Mouse (Mus musculus) lung, embryonic 15.5 days (tissue): ENCODE results near the gene Phf13. TPM values are rescaled to one million over a fixed set of nuclear protein-coding genes. Genes with fewer than 3 reads are reported as not detected.
A peak's percentile ranks its signal among the peaks of the same experiment; 100 is the strongest.

Experiments
- ATAC-seq: fragments of 200-750 bp; cut with Nextera tagmentation; 2 replicates; pipeline ENCODE4 v1.8.0; 2017; ENCODE audit warnings: moderate number of reproducible peaks, borderline replicate concordance; ENCODE audit not compliant: low FRiP score, low TSS enrichment; ENCODE audit errors: extremely low read depth
- H3K27ac ChIP-seq: fragments of 300-500 bp; sonication (generic); 2 replicates; pipeline ENCODE4 v1.5.1; 2015; ENCODE audit warnings: moderate library complexity, mild to moderate bottlenecking, inconsistent platforms
- H3K27me3 ChIP-seq: fragments of 300-500 bp; sonication (generic); 2 replicates; pipeline ENCODE4 v1.6.1; 2015; ENCODE audit warnings: inconsistent platforms
- H3K36me3 ChIP-seq: fragments of 300-500 bp; sonication (generic); 2 replicates; pipeline ENCODE4 v1.6.1; 2015; ENCODE audit warnings: inconsistent platforms
- H3K4me1 ChIP-seq: fragments of 300-500 bp; sonication (generic); 2 replicates; pipeline ENCODE4 v1.6.1; 2015; ENCODE audit warnings: inconsistent platforms
- H3K4me2 ChIP-seq: fragments of 300-500 bp; sonication (generic); 2 replicates; pipeline ENCODE4 v1.6.1; 2015; ENCODE audit warnings: inconsistent platforms, mild to moderate bottlenecking, moderate library complexity
- H3K4me3 ChIP-seq: fragments of 300-500 bp; sonication (generic); 2 replicates; pipeline ENCODE4 v1.5.1; 2015; ENCODE audit warnings: mild to moderate bottlenecking, inconsistent platforms
- H3K9ac ChIP-seq: fragments of 300-500 bp; sonication (generic); 2 replicates; pipeline ENCODE4 v1.6.1; 2015; ENCODE audit warnings: inconsistent platforms
- H3K9me3 ChIP-seq: fragments of 300-500 bp; sonication (generic); 2 replicates; pipeline ENCODE4 v1.6.1; 2016; ENCODE audit warnings: inconsistent platforms
- WGBS: fragments of 180-500 bp; shearing (Covaris S2); methylation state at CpG from one replicate; pipeline ENCODE4 v1.1.7; 2015; 5-methylcytosine and 5-hydroxymethylcytosine counted together
- polyA plus RNA-seq: library from polyadenylated mRNA; unstranded; fragments of >200 nt; fragmentation: Nextera tagmentation; extraction: Ambion mirVana; gene quantifications from 2 replicates; pipeline ENCODE4 v1.2.1, GENCODE M21; 2015

The Phf13 gene
- polyA plus RNA-seq, 1 experiment from 2014 or later, result 28.5 TPM

DNA sequence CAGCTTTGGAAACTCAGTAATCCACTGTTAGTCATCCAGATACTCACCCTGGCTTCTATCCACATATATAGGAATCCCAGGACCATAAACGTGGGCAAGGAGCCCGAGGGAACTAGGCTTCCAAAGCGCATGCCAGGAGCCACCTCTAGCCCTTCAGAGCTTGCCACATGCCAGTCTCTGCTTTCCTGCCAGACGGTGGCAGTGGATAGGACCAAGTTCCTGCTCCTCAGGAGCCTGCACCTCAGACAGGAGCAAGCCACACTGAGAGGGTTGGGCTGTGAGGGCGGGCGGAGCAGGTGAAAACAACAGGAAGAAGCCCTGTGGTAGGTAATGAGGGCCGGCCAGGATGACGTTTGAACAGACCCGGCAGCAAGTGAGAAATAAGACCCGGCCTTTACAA is 10.2 kb downstream of the Phf13 start:
- Histone ChIP-seq H3K4me1 (peaks cover 30% of the 10 kb centered on the region), H3K9me3 (no peaks in the 10 kb centered on the region), H3K4me3 (no peak overlapping the region), H3K27ac (no peak overlapping the region), H3K4me2 (no peak overlapping the region), H3K36me3 (peaks cover 21% of the 10 kb centered on the region), H3K9ac (no peak overlapping the region), H3K27me3 (no peaks in the 10 kb centered on the region)
- ATAC-seq, result no peak
- 28% methylated on average over 10 of the region's 10 CpGs for WGBS

DNA sequence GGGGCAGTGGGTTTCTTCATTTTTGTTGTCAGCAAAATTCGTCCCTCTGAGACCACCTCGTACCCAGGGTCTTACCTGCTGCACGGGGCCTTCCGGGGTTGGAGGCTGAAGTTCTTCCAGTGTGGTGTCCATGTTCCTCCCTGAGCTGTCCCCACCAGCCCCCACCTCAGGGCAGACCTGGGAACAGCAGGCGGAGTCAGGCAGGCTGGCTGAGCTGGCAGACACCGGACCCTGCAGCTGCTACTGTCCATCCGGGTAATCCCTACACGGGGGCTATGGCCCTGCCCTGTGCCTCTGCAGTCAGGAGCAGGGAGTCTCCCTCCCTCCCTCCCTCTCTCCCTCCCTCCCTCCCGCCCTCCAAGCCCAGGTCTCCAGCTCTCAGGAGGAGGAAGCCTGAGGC is 12.5 kb downstream of the Phf13 start:
- Histone ChIP-seq H3K4me1 (peaks cover 26% of the 10 kb centered on the region), H3K36me3 (peaks cover 31% of the 10 kb centered on the region), H3K27me3 (no peaks in the 10 kb centered on the region), H3K9me3 (no peaks in the 10 kb centered on the region), H3K4me2 (no peak overlapping the region), H3K27ac (no peak overlapping the region), H3K4me3 (no peak overlapping the region), H3K9ac (no peak overlapping the region)
- ATAC-seq, result 0 out of 2 replicates have a peak, but pooled peaks have one; percentile 20
- WGBS, result 26% methylated on average over 9 of the region's 9 CpGs

DNA sequence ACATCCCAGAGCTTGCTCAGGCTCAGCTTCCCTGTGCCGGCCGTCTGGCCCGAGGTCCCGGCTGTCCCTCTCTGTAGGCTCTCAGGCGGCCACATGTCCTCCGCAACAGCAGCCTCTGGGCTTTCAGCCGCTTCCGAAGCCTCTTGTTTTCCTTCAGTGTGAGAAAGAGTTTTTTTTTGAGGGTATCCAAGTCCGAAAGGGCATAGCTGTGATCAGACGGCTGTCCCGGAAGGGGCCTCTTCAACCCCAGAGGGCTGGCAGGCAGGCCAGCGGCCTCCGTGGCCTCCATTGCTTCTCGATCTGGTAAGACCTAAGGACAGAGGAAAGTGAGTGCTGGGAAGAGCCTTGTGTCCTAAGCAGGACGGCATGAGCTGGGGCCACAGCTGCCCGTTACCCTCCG is 13.0 kb downstream of the Phf13 start:
- WGBS, result 64% methylated on average over 17 of the region's 17 CpGs
- H3K27me3 ChIP-seq, result no peaks in the 10 kb centered on the region
- no peak overlapping the region for H3K4me3 ChIP-seq
- H3K36me3 ChIP-seq, result peaks cover 34% of the 10 kb centered on the region
- no peak overlapping the region for H3K9ac ChIP-seq
- H3K27ac ChIP-seq, result no peak overlapping the region
- no peaks in the 10 kb centered on the region for H3K9me3 ChIP-seq
- ATAC-seq, result no peak
- peaks cover 22% of the 10 kb centered on the region for H3K4me1 ChIP-seq
- H3K4me2 ChIP-seq, result no peak overlapping the region

DNA sequence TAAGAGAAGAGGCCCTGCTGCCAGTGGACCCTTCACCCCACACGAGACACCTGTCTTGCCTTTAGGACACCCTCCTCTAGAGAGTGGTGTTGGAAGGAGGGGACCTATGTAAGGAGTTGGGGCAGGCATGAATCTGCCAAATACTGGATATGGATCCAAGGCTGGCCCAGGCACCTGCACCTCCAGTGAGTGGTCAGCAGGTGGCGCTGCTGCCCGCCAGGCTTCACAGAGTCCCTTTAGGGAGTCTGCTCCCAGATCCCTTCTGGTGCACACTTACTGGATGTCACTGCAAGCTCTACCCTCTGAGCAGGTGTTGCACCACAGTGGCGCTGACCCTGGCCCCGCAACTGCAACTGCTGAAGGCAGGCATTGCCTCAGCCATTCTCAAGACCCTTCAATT is 14.7 kb downstream of the Phf13 start:
- Histone ChIP-seq H3K4me1 (0 out of 2 replicates have a peak, but pooled peaks cover 7% of the 10 kb centered on the region), H3K27ac (no peak overlapping the region), H3K4me3 (no peak overlapping the region), H3K36me3 (peaks cover 42% of the 10 kb centered on the region), H3K9me3 (no peaks in the 10 kb centered on the region), H3K4me2 (no peak overlapping the region), H3K27me3 (no peaks in the 10 kb centered on the region), H3K9ac (no peak overlapping the region)
- peak; percentile 58; the same call in 1 of the 2 replicates for ATAC-seq
- 11% methylated on average over 5 of the region's 5 CpGs for WGBS

DNA sequence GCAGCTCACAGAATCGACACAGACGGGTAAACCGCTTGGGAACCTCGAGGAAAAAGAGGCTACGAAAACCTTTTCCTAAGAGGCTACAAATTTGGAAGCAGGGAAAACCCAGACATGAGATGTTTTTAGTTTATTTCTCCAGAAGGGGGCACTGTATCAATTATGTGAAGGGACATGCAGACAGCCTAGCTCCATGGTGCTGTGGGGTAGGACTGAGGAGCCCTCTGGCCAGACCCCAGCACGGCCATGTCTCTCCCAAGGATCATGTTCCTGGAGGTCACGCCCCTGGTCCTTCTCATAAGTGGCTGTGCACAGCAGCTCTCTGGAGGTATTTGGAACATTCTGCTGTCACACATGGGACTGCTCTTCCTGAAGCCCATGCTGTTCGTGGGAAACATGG is 15.4 kb downstream of the Phf13 start:
- H3K27ac ChIP-seq, result no peak overlapping the region
- H3K36me3 ChIP-seq, result peaks cover 43% of the 10 kb centered on the region
- 70% methylated on average over 8 of the region's 8 CpGs for WGBS
- no peaks in the 10 kb centered on the region for H3K27me3 ChIP-seq
- H3K9me3 ChIP-seq, result no peaks in the 10 kb centered on the region
- H3K4me1 ChIP-seq, result 0 out of 2 replicates have a peak, but pooled peaks cover under 1% of the 10 kb centered on the region
- no peak; the same call in 1 of the 2 replicates for ATAC-seq
- no peak overlapping the region for H3K9ac ChIP-seq
- H3K4me2 ChIP-seq, result no peak overlapping the region
- H3K4me3 ChIP-seq, result no peak overlapping the region

DNA sequence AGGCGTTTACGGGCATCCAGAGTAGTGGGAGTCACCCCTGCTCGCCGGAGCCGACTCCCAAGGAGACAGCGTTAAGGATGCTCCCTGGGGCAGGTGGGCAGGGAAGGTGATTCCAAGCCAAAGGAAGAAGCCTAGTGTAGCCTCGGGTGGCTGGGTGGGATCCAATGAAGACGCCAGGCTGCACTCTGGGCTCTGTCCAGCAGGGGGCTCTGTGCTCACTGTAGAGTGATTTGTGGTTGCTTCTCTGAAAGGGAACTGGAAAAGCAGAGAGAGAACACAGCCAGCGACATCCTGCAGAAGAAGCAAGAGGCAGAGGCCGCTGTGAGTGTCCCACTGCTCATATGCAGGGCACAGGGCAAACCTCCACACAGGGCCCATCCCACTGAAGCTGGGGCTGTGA is 18.3 kb downstream of the Phf13 start:
- Histone ChIP-seq H3K4me1 (no peaks in the 10 kb centered on the region), H3K27me3 (no peaks in the 10 kb centered on the region), H3K4me2 (no peak overlapping the region), H3K4me3 (no peak overlapping the region), H3K9me3 (no peaks in the 10 kb centered on the region), H3K27ac (no peak overlapping the region), H3K9ac (no peak overlapping the region), H3K36me3 (peaks cover 65% of the 10 kb centered on the region)
- no peak for ATAC-seq
- 38% methylated on average over 10 of the region's 10 CpGs for WGBS

DNA sequence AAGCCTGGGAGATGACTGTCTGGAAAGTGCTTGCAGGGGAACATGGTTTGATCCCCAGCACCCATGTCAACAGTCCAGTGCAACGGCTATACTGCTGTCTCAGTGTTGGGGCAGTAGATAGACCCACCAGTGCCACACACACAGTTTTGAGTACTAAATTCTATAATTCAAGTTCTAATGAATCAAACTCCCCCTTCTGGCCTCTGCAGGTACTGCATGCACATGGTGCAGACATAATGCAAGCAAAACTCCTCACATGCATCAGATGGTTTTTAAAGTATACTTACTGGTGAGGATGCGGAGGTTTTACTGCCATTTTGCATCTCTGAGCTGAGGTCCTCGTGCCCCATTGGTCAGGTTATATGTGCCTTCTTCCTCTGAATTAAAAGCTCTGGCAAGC is 20.6 kb downstream of the Phf13 start:
- WGBS, result 95% methylated on average over 3 of the region's 3 CpGs
- Histone ChIP-seq H3K9ac (no peak overlapping the region), H3K9me3 (no peaks in the 10 kb centered on the region), H3K36me3 (peaks cover 61% of the 10 kb centered on the region), H3K4me3 (no peak overlapping the region), H3K27me3 (no peaks in the 10 kb centered on the region), H3K4me2 (no peak overlapping the region), H3K4me1 (no peaks in the 10 kb centered on the region), H3K27ac (no peak overlapping the region)
- ATAC-seq, result no peak

DNA sequence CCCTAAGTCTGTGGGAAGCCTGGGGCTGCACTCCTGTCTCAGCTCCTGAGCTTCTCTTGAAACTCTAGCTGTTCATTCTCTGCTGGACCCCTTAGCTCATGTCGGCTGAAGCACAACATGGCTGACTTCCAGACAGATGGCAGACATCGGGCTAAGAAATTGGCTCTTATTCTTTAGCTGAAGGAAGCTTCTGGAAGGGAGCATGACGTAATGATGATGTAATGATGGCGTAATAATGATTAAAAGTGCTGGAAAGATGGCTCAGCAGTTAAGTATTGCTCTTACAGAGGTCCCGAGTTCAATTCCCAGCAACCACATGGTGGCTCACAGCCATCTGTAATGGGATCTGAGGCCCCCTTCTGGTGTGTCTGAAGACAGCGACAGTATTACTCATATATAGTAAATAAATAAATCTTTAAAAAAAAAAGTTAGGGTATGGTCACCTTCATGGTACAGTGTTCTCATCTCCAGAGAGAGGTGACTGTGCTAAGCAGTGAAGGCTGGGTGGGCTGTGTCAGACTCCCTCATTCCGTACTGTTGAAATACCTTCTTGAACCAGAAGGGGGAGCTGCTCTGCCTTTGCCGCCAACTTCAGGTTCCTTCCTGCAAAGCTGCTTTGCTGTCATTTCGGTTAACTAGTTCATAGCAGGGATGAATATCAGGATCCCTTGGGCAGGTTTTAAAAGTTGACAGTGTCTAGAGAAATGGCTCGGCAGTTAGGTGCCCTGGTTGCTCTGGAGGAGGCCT is 23.7 kb downstream of the Phf13 start:
- ATAC-seq, result no peak
- H3K36me3 ChIP-seq, result peaks cover 51% of the 10 kb centered on the region
- H3K4me1 ChIP-seq, result no peaks in the 10 kb centered on the region
- H3K27ac ChIP-seq, result no peak overlapping the region
- H3K9ac ChIP-seq, result no peak overlapping the region
- H3K27me3 ChIP-seq, result no peaks in the 10 kb centered on the region
- no peak overlapping the region for H3K4me3 ChIP-seq
- WGBS, result 65% methylated on average over 10 of the region's 10 CpGs
- no peaks in the 10 kb centered on the region for H3K9me3 ChIP-seq
- no peak overlapping the region for H3K4me2 ChIP-seq

DNA sequence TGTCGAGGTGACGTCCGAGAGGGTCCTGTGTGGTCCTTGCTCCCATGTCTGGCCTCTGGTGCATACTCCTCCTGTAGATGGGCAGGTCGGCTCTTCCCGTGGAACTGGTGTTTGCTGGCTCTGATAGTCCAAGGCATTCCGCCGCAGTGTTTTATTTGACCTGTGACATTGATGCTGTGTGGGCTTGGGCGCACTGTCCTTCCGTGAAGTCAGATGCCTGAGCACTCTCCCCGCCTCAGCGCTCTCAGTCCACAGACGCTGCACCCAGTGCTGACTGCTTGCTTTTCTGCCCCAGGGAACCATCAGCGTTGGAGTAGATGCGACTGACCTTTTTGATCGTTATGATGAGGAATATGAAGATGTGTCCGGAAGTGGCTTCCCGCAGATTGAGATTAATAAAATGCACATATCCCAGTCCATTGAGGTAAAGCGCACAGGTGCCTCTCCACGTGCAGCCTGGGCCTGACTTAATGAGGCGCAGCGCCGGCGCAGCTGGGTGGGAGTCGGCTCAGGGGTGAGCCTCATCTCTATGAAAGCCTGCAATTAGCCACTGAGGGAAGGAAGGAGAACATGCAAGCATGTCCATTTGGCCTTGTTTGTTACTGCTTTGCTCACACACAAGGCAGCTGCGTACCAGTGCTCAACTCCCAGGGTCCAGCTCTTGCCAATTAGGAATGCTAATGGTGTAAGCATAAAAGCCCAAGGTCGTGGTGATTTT is 27.7 kb downstream of the Phf13 start:
- 91% methylated on average over 26 of the region's 26 CpGs for WGBS
- Histone ChIP-seq H3K27ac (no peak overlapping the region), H3K27me3 (no peaks in the 10 kb centered on the region), H3K4me1 (no peaks in the 10 kb centered on the region), H3K4me3 (no peak overlapping the region), H3K9ac (no peak overlapping the region), H3K4me2 (no peak overlapping the region), H3K36me3 (peaks cover 42% of the 10 kb centered on the region), H3K9me3 (no peaks in the 10 kb centered on the region)
- ATAC-seq, result no peak

DNA sequence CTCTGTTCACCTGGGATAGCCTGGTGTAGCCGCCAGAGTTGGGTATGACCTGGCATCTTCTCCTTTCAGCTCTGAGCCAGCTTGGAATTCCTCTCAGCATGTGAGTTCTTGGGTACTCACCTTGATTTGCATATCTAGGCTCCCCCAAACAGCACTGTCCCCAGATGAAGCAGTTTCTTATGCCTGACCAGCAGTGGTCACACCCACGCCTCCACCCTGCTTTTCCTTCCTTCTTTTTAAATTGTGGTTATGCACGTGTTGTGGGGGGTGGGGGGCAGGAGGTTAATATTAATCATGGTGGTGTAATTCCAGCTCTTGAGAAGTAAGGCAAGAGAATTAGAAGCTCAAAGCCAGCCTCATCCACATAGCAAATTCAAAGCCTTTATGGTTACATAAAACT is 33.2 kb downstream of the Phf13 start:
- Histone ChIP-seq H3K36me3 (peaks cover 52% of the 10 kb centered on the region), H3K27ac (no peak overlapping the region), H3K9ac (no peak overlapping the region), H3K4me1 (no peaks in the 10 kb centered on the region), H3K4me2 (no peak overlapping the region), H3K27me3 (no peaks in the 10 kb centered on the region), H3K9me3 (no peaks in the 10 kb centered on the region), H3K4me3 (no peak overlapping the region)
- WGBS, result 83% methylated on average over 3 of the region's 3 CpGs
- no peak for ATAC-seq

DNA sequence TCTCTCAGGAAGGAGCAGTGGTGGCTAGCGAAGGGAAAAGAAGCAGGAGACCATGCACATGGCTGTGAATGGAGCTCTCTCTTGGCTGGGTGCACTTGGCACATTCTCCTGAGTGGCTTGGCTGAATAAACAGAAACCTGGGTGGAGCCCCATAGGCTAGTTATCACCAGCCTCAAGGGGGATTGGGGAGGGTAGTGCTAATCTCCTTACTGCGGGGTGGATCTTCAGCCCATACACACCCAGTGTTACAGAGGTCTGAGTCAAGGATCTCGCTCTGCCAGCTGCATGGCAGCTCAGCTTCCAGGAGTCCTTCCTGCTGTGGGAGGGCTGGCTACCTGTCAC is 35.6 kb downstream of the Phf13 start:
- H3K4me2 ChIP-seq, result no peak overlapping the region
- H3K4me3 ChIP-seq, result no peak overlapping the region
- H3K9me3 ChIP-seq, result no peaks in the 10 kb centered on the region
- H3K4me1 ChIP-seq, result no peaks in the 10 kb centered on the region
- 65% methylated on average over 3 of the region's 3 CpGs for WGBS
- peak; percentile 63; the same call in 1 of the 2 replicates for ATAC-seq
- no peak overlapping the region for H3K9ac ChIP-seq
- peaks cover 64% of the 10 kb centered on the region for H3K36me3 ChIP-seq
- H3K27me3 ChIP-seq, result no peaks in the 10 kb centered on the region
- no peak overlapping the region for H3K27ac ChIP-seq

DNA sequence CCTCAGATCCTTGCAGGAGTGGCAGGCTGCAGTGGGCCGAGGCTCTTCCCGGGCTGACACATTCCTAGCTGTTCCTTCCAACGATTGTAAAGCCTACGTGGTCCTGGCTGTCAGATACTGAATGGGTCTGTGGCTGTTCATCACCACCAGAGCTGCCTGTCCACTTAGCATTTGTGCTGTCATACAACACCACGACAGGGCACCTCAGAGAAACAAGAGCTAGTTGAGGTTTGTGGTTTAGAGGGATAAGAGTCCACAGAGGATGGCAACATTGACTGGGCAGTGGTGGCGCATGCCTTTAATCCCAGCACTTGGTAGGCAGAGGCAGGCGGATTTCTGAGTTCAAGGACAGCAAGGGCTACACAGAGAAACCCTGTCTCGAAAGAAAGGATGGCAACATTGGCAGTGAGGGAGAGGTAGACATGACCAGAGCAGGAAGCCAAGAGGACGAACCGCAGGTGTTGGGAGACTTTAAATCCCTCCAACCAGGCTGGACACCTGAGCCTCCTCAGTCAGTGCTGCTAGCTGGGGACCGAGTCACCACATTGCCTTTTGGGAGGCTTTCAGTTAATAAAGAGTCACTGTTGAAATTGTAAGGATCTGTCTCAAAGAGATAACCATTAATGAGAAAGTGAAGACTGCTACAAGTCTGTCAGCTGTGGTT is 36.1 kb downstream of the Phf13 start:
- ATAC-seq, result no peak
- no peaks in the 10 kb centered on the region for H3K4me1 ChIP-seq
- no peak overlapping the region for H3K4me3 ChIP-seq
- H3K4me2 ChIP-seq, result no peak overlapping the region
- no peak overlapping the region for H3K9ac ChIP-seq
- no peaks in the 10 kb centered on the region for H3K9me3 ChIP-seq
- H3K36me3 ChIP-seq, result peaks cover 65% of the 10 kb centered on the region
- H3K27ac ChIP-seq, result no peak overlapping the region
- no peaks in the 10 kb centered on the region for H3K27me3 ChIP-seq
- 83% methylated on average over 11 of the region's 11 CpGs for WGBS
